Mouse (Mus musculus): ENCODE measurements around the gene 4930564D02Rik. TPM values are rescaled to one million over a fixed set of nuclear protein-coding genes. Genes with fewer than 3 reads are reported as not detected.

4930564D02Rik gene
- polyA plus RNA-seq, 1 experiment from 2014 or later, result not detected

DNA sequence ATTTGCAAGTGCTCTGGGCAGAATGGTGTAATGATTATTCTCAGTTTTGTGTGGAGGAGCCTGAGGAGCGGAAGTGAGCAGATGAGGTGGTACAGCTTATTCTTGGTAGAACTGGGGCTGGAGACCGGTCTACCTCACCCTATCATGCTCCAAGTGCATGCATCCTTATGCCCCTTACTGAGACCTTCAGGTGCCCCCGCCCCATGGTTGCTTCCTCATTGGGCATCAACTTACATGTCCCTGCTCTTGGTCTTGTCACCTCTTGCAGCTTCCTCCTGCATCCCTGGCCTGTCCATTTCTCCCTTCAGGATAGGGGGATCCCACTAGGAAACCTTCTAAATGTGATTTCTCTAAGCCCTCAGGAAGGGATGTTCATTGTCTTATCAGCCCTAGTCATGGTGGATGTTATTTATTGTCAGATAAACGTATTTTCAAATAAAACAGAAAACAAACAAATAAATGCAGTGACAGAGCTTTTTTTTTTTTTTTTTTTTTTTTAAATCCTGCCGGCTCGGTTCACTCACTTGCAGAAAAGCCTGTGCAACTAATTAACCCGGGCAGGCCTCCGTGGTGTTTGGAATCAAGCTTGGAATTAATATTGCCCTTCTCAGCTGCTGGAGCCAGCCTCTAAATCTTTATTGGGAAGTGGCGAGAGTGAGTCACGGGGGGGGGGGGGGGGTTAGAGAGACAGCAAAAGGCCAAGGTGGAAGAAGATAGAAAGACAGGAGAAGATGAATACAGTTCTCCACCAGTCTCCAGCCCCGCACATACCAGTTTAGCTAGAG lies 26.3 kb downstream of the 4930564D02Rik start:
- no peaks in the 10 kb centered on the region for H3K27me3 ChIP-seq (ENCODE audit: insufficient read depth, low read length)
- DNase-seq (no peak), ATAC-seq (no peak)
- no peaks in the 10 kb centered on the region for H3K9me3 ChIP-seq (ENCODE audit: low read length)
- H3K36me3 ChIP-seq (replicated peaks; ENCODE audit: insufficient read depth, low read length), result no peaks in the 10 kb centered on the region
- TF ChIP-seq CTCF (IDR thresholded peaks at IDR 0.05; ENCODE audit: low read depth) (no peak), EP300 (IDR thresholded peaks at IDR 0.05; ENCODE audit: low read depth) (no peak)
- no peaks in the 10 kb centered on the region for H3K4me1 ChIP-seq (ENCODE audit: insufficient read depth)
- H3K27ac ChIP-seq (ENCODE audit: low read depth), result no peak overlapping the region
- H3K4me2 ChIP-seq (ENCODE audit: low read depth, low read length), result no peak overlapping the region
- H3K9ac ChIP-seq (replicated peaks), result no peak overlapping the region
- no peak overlapping the region for H3K4me3 ChIP-seq (ENCODE audit: low read depth, low read length)
- 72% methylated on average over 11 of the region's 11 CpGs for WGBS (ENCODE audit: insufficient replicate concordance)

DNA sequence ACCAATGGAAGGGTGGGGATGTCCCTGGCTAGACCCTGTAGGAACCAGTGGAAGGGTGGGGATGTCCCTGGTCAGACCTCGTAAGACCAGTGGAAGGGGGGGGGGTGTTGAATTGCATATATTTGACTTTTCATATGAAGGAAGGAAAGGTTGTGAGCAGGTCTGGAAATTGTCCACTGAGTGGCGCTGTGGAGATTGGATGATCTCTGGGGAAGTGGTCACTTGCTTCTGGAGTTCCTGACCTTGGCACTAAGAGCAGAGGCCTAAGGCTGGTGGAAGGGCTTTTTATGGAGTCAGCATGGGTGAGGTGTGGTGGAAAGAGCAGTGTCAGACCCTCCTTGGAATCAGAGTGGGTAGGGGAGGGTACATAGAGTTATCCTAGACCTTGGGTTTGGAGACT lies 27.8 kb downstream of the 4930564D02Rik start:
- no peak overlapping the region for H3K4me2 ChIP-seq (ENCODE audit: low read depth, low read length)
- no peaks in the 10 kb centered on the region for H3K36me3 ChIP-seq (replicated peaks; ENCODE audit: insufficient read depth, low read length)
- H3K27me3 ChIP-seq (ENCODE audit: insufficient read depth, low read length), result no peaks in the 10 kb centered on the region
- H3K9me3 ChIP-seq (ENCODE audit: low read length), result no peaks in the 10 kb centered on the region
- peak; percentile 22 for DNase-seq
- no peak for ATAC-seq
- H3K9ac ChIP-seq (replicated peaks), result no peak overlapping the region
- H3K4me3 ChIP-seq (ENCODE audit: low read depth, low read length), result no peak overlapping the region
- TF ChIP-seq EP300 (IDR thresholded peaks at IDR 0.05; ENCODE audit: low read depth) (no peak), CTCF (IDR thresholded peaks at IDR 0.05; ENCODE audit: low read depth) (peak; percentile 41)
- H3K4me1 ChIP-seq (ENCODE audit: insufficient read depth), result no peaks in the 10 kb centered on the region
- H3K27ac ChIP-seq (ENCODE audit: low read depth), result no peak overlapping the region
- WGBS (ENCODE audit: insufficient replicate concordance), result 58% methylated on average over 2 of the region's 2 CpGs

DNA sequence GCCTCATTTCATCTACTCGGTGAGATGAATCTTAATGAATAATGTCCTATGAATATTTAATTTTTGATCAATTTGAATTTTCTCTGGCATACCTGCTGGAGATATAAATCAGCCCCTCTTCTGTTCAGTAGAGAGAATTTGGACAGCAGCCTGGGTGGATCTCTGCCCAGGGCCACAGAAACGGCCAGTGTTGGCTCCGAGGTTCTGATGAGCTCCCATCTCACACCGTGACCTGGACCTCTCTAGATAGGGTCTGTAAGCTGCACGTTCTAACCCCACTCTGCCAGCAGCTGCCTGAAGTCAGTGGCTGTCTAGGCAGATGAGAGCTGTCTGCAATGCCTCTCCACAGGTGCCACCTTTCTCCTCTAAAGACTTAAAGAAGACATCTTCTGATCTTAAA lies 28.4 kb downstream of the 4930564D02Rik start:
- Histone ChIP-seq H3K4me1 (ENCODE audit: insufficient read depth) (0 out of 2 replicates have a peak, but pooled peaks cover 2% of the 10 kb centered on the region), H3K27ac (ENCODE audit: low read depth) (no peak overlapping the region), H3K36me3 (replicated peaks; ENCODE audit: insufficient read depth, low read length) (no peaks in the 10 kb centered on the region), H3K27me3 (ENCODE audit: insufficient read depth, low read length) (no peaks in the 10 kb centered on the region), H3K9me3 (ENCODE audit: low read length) (no peaks in the 10 kb centered on the region), H3K9ac (replicated peaks) (no peak overlapping the region), H3K4me2 (ENCODE audit: low read depth, low read length) (no peak overlapping the region), H3K4me3 (ENCODE audit: low read depth, low read length) (no peak overlapping the region)
- TF ChIP-seq CTCF (IDR thresholded peaks at IDR 0.05; ENCODE audit: low read depth), result no peak
- no peak for TF ChIP-seq EP300 (IDR thresholded peaks at IDR 0.05; ENCODE audit: low read depth)
- DNase-seq (no peak), ATAC-seq (no peak)
- 80% methylated on average over 5 of the region's 5 CpGs for WGBS (ENCODE audit: insufficient replicate concordance)

DNA sequence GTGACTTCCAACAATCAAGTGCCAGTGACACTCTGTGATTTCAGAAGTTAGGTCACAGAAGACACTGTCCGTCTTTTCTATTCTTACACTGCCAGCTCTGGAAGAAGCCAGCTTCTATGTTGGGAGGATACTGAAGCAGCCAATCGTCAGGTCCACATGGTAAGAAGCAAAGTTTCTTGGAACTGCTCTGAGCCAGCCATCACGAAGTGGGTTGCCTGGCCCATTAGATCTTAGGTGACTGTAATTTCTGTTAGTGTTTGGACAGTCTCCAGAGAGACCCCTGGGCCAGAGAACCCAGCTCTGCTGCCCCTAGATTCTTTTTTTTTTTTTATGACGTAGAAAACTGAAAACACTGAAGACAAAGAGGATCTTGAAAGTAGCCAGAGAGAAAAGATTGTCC lies 30.9 kb downstream of the 4930564D02Rik start:
- DNase-seq, result no peak
- Histone ChIP-seq H3K4me3 (ENCODE audit: low read depth, low read length) (no peak overlapping the region), H3K4me1 (ENCODE audit: insufficient read depth) (0 out of 2 replicates have a peak, but pooled peaks cover 2% of the 10 kb centered on the region), H3K27me3 (ENCODE audit: insufficient read depth, low read length) (no peaks in the 10 kb centered on the region), H3K9me3 (ENCODE audit: low read length) (no peaks in the 10 kb centered on the region), H3K4me2 (ENCODE audit: low read depth, low read length) (no peak overlapping the region), H3K27ac (ENCODE audit: low read depth) (no peak overlapping the region), H3K36me3 (replicated peaks; ENCODE audit: insufficient read depth, low read length) (no peaks in the 10 kb centered on the region), H3K9ac (replicated peaks) (no peak overlapping the region)
- 58% methylated on average over 4 of the region's 4 CpGs for WGBS (ENCODE audit: insufficient replicate concordance)
- no peak for TF ChIP-seq CTCF (IDR thresholded peaks at IDR 0.05; ENCODE audit: low read depth)
- no peak for TF ChIP-seq EP300 (IDR thresholded peaks at IDR 0.05; ENCODE audit: low read depth)
- ATAC-seq, result no peak

DNA sequence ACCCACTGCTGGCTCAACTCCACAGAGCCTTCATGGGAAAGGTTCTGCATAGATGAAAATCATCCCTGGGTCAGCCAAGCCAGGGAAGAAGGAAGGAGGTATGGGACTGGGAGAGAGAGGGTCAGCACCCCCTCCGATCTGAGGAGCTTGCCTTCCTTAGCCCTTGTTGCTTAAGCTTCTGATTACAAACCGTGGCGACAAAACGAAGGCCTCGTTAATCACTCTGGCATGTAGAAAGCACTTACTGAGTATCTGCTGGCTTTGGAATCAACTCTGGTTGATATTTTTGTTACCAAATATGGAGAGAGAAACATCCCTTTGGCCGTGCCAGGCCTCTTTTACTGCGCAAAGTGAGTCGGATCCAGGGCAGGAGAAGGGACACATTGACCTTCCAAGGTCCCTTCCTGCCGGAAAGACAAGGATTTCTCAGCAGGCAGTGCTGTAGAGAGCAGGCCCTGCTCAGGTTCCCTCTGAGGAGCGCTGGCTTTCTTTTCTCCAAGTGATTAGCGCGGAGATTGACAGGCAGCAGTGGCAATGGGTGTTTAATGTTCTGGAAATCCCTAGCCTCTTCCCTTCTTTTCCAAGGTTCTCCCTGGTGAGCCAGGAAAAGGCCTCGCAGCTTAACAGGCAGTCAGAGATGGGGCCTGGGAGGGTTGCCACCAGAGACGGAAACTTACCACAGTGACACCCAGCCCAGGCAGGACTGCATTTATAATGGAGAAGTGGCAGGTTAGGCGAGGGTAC lies 33.1 kb downstream of the 4930564D02Rik start:
- no peak for ATAC-seq
- H3K27ac ChIP-seq (ENCODE audit: low read depth), result no peak overlapping the region

DNA sequence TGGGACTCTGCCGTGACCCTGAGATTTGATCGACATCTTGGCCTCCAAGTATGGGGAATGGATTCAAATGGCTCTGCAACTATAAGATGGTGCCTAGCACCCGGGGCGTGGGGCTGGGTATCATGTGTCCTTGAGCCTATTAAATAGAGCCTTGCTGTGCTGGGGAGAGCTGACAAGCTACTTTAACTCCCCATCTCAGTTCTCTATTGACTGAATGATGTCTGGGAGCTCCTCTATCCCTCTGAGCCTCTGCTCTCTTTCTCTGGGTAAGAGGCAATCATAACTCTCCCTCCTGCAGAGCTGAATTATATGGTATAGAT lies 33.6 kb downstream of the 4930564D02Rik start:
- H3K4me2 ChIP-seq (ENCODE audit: low read depth, low read length), result no peak overlapping the region
- no peak overlapping the region for H3K9ac ChIP-seq (replicated peaks)
- no peaks in the 10 kb centered on the region for H3K36me3 ChIP-seq (replicated peaks; ENCODE audit: insufficient read depth, low read length)
- H3K4me3 ChIP-seq (ENCODE audit: low read depth, low read length), result no peak overlapping the region
- no peak overlapping the region for H3K27ac ChIP-seq (ENCODE audit: low read depth)
- H3K4me1 ChIP-seq (ENCODE audit: insufficient read depth), result 0 out of 2 replicates have a peak, but pooled peaks cover 2% of the 10 kb centered on the region
- no peak for DNase-seq
- no peak for ATAC-seq
- H3K9me3 ChIP-seq (ENCODE audit: low read length), result no peaks in the 10 kb centered on the region
- no peaks in the 10 kb centered on the region for H3K27me3 ChIP-seq (ENCODE audit: insufficient read depth, low read length)
- 80% methylated on average over 4 of the region's 4 CpGs for WGBS (ENCODE audit: insufficient replicate concordance)
- TF ChIP-seq EP300 (IDR thresholded peaks at IDR 0.05; ENCODE audit: low read depth), result no peak
- no peak for TF ChIP-seq CTCF (IDR thresholded peaks at IDR 0.05; ENCODE audit: low read depth)

More for the DNA sequence above, 33.1 kb downstream of the 4930564D02Rik start:
- no peaks in the 10 kb centered on the region for H3K9me3 ChIP-seq (ENCODE audit: low read length)
- TF ChIP-seq EP300 (IDR thresholded peaks at IDR 0.05; ENCODE audit: low read depth), result no peak
- no peak for TF ChIP-seq CTCF (IDR thresholded peaks at IDR 0.05; ENCODE audit: low read depth)
- 0 out of 2 replicates have a peak, but pooled peaks cover 2% of the 10 kb centered on the region for H3K4me1 ChIP-seq (ENCODE audit: insufficient read depth)
- no peaks in the 10 kb centered on the region for H3K36me3 ChIP-seq (replicated peaks; ENCODE audit: insufficient read depth, low read length)
- H3K4me2 ChIP-seq (ENCODE audit: low read depth, low read length), result no peak overlapping the region
- no peak overlapping the region for H3K4me3 ChIP-seq (ENCODE audit: low read depth, low read length)
- H3K27me3 ChIP-seq (ENCODE audit: insufficient read depth, low read length), result no peaks in the 10 kb centered on the region
- 60% methylated on average over 15 of the region's 15 CpGs for whole genome bisulfite sequencing (ENCODE audit: insufficient replicate concordance)
- no peak overlapping the region for H3K9ac ChIP-seq (replicated peaks)
- DNase-seq, result no peak
